Mouse (Mus musculus) bone marrow, adult 2 months (tissue): ENCODE data around the gene Grip1.

ENCODE experiments used
- CTCF ChIP-seq: fragments of 200-500 bp; IDR thresholded peaks from 2 replicates; pipeline ENCODE4 v1.5.1; 2011; ENCODE audit warnings: low read length, control low read depth; ENCODE audit not compliant: control insufficient read depth, insufficient read depth
- POLR2A ChIP-seq: fragments of 200-500 bp; IDR thresholded peaks from 2 replicates; pipeline ENCODE4 v1.6.1; 2011; ENCODE audit warnings: low read depth, mild to moderate bottlenecking, control low read depth, low read length, borderline replicate concordance; ENCODE audit not compliant: control insufficient read depth

GRCm38 (mm10) chr10:119820428-119820827 is 366.8 kb downstream of the Grip1 start:
- TF ChIP-seq POLR2A = no peak
- no peak for TF ChIP-seq CTCF
